Mouse (Mus musculus) CH12.LX (cell line): ENCODE results near the gene Cd34. TPM values are rescaled to one million over a fixed set of nuclear protein-coding genes. Genes with fewer than 3 reads are reported as not detected.

Experiments
- DNase-seq: peaks from one replicate; pipeline ENCODE4 v3.0.0-alpha.2; 2013; ENCODE audit errors: extremely low read depth
- H3K27ac ChIP-seq: 2 replicates; pipeline ENCODE4 v1.5.1; 2012; ENCODE audit warnings: low read depth, mild to moderate bottlenecking, control low read depth, moderate library complexity; ENCODE audit not compliant: insufficient read depth
- H3K27me3 ChIP-seq: replicated peaks from 2 replicates; pipeline ENCODE3; 2012; ENCODE audit warnings: inconsistent platforms
- H3K36me3 ChIP-seq, 2 experiments: replicated peaks in 1 of 2; 2 replicates each; pipeline versions ENCODE3 to v1.6.1; 2012; ENCODE audit warnings: inconsistent platforms in 1 of 2, low read length in 1 of 2, mild to moderate bottlenecking in 1 of 2, mixed read lengths in 1 of 2, moderate library complexity in 1 of 2; ENCODE audit not compliant: control insufficient read depth in 1 of 2, insufficient read depth in 1 of 2
- H3K4me1 ChIP-seq, 2 experiments: 2 replicates each; pipeline ENCODE4 v1.6.1; 2012; ENCODE audit warnings: inconsistent platforms in 1 of 2, moderate library complexity in 1 of 2; ENCODE audit not compliant: insufficient read depth in 2 of 2, control insufficient read depth in 1 of 2
- H3K4me2 ChIP-seq: 2 replicates; pipeline ENCODE4 v1.6.1; 2012; ENCODE audit warnings: low read depth, mild to moderate bottlenecking, control low read depth; ENCODE audit not compliant: poor library complexity, insufficient read depth, severe bottlenecking
- H3K4me3 ChIP-seq, 3 experiments: fragments of 150-350 bp in 1 of 3; sonication (generic) in 1 of 3; replicated peaks in 1 of 3; 2 replicates each; pipeline versions ENCODE3 to v1.5.1; 2011 to 2012; ENCODE audit warnings: low read depth in 2 of 3, low read length in 2 of 3, mild to moderate bottlenecking in 2 of 3, moderate library complexity in 2 of 3, control low read depth in 1 of 3, improper control_type of control experiment in 1 of 3, inconsistent platforms in 1 of 3, mixed read lengths in 1 of 3; ENCODE audit not compliant: poor library complexity in 1 of 3
- H3K79me2 ChIP-seq: replicated peaks from 2 replicates; pipeline ENCODE4 v1.6.1; 2012; ENCODE audit warnings: mild to moderate bottlenecking, moderate library complexity; ENCODE audit not compliant: control insufficient read depth, poor library complexity, insufficient read depth, severe bottlenecking; ENCODE audit errors: extremely low read depth
- H3K9ac ChIP-seq: 2 replicates; pipeline ENCODE4 v1.6.1; 2012; ENCODE audit warnings: low read depth, mild to moderate bottlenecking, control low read depth, moderate library complexity; ENCODE audit not compliant: insufficient read depth
- H3K9me3 ChIP-seq: replicated peaks from 2 replicates; pipeline ENCODE3; 2012; ENCODE audit warnings: low read length, inconsistent platforms, mixed read lengths
- CTCF ChIP-seq, 2 experiments: IDR thresholded peaks in 1 of 2; conservative IDR thresholded peaks in 1 of 2; 2 replicates each; pipeline ENCODE4 v1.5.1; 2011 to 2012; ENCODE audit warnings: low read depth in 2 of 2, low read length in 2 of 2, improper control_type of control experiment in 1 of 2, inconsistent platforms in 1 of 2, mild to moderate bottlenecking in 1 of 2, moderate library complexity in 1 of 2
- EP300 ChIP-seq: IDR thresholded peaks from 2 replicates; pipeline ENCODE4 v1.6.1; 2011; ENCODE audit warnings: low read length, improper control_type of control experiment
- HCFC1 ChIP-seq: IDR thresholded peaks from 2 replicates; pipeline ENCODE4 v1.6.1; 2012; ENCODE audit warnings: low read depth, mild to moderate bottlenecking, inconsistent platforms, low read length, improper control_type of control experiment
- IRF4 ChIP-seq: IDR thresholded peaks from 2 replicates; pipeline ENCODE4 v1.6.1; 2014; ENCODE audit warnings: low read depth, mild to moderate bottlenecking, inconsistent platforms, low read length, improper control_type of control experiment
- MAX ChIP-seq: IDR thresholded peaks from 2 replicates; pipeline ENCODE4 v1.6.1; 2011; ENCODE audit warnings: low read length, improper control_type of control experiment
- MAZ ChIP-seq: IDR thresholded peaks from 2 replicates; pipeline ENCODE4 v1.6.1; 2012; ENCODE audit warnings: low read depth, mild to moderate bottlenecking, inconsistent platforms, low read length, improper control_type of control experiment, moderate library complexity
- RAD21 ChIP-seq: IDR thresholded peaks from 2 replicates; pipeline ENCODE4 v1.6.1; 2011; ENCODE audit warnings: low read depth, mild to moderate bottlenecking, low read length, improper control_type of control experiment, moderate library complexity
- SIN3A ChIP-seq: IDR thresholded peaks from 2 replicates; pipeline ENCODE4 v1.6.1; 2012; ENCODE audit warnings: low read length, improper control_type of control experiment, inconsistent platforms
- USF1 ChIP-seq: IDR thresholded peaks from 2 replicates; pipeline ENCODE4 v1.6.1; 2014; ENCODE audit warnings: low read depth, mild to moderate bottlenecking, inconsistent platforms, low read length, improper control_type of control experiment
- ZNF384 ChIP-seq: IDR thresholded peaks from 2 replicates; pipeline ENCODE4 v1.6.1; 2012; ENCODE audit warnings: low read depth, low read length, improper control_type of control experiment, inconsistent platforms
- dilution Hi-C: fragments of 300-500 bp; cut with MboI; formaldehyde crosslinking; loops from 2 replicates; pipeline ENCODE4 v1.14.3; 2020; ENCODE audit warnings: low sequenced_read_pairs; ENCODE audit not compliant: extremely low pct_unique_long_range_greater_than_20kb, extremely low pct_ligation_motif_present
- in situ Hi-C: fragments of 300-500 bp; cut with MboI; formaldehyde crosslinking; loops from 3 replicates; pipeline ENCODE4 v1.14.3; 2019; ENCODE audit warnings: low sequenced_read_pairs, low pct_ligation_motif_present, low pct_unique_long_range_greater_than_20kb, mixed read lengths
- polyA plus RNA-seq: library from polyadenylated mRNA; unstranded; fragments of >175 nt; gene quantifications from 2 replicates; pipeline ENCODE4 v1.2.1, GENCODE M21; 2012; ENCODE audit warnings: low read depth; ENCODE audit not compliant: insufficient read length
- total RNA-seq, 2 experiments: library from RNA; depleted of rRNA; stranded (reverse); fragments of 300-350 nt in 1 of 2; fragments of >200 nt in 1 of 2; gene quantifications; 2 replicates each; pipeline ENCODE4 v1.2.3; 2012 to 2014

The Cd34 gene
- total and polyA plus RNA-seq, 3 experiments, result not detected

- dilution Hi-C loops, result no loop called here
- TF ChIP-seq SIN3A (no peak), USF1 (no peak), RAD21 (no peak), CTCF (conservative IDR thresholded peaks at IDR 0.05 in 1 of 2, IDR thresholded peaks at IDR 0.05 in 1 of 2; ENCODE audit: low read depth in 2 of 2, low read length in 2 of 2) (peak in 1 of 2 experiments; percentile 27; a peak in 2 of 4 replicates), EP300 (no peak)
- no peak overlapping the region for H3K27ac ChIP-seq
- no peak for DNase-seq
- no peak overlapping the region for H3K9ac ChIP-seq
- no peaks in the 10 kb centered on the region for H3K9me3 ChIP-seq
- H3K27me3 ChIP-seq, result no peaks in the 10 kb centered on the region
- H3K4me3 ChIP-seq, result no peak overlapping the region
- H3K79me2 ChIP-seq, result peaks cover 6% of the 10 kb centered on the region; the same call in 1 of the 2 replicates
- no peaks in the 10 kb centered on the region for H3K36me3 ChIP-seq
- in situ Hi-C loops, result no loop called here
- no peak overlapping the region for H3K4me2 ChIP-seq
- peaks cover 19 to 33% of the 10 kb centered on the region in 2 experiments; a peak in 3 of 4 replicates for H3K4me1 ChIP-seq
These were observed 50.4 kb downstream of the Cd34 start for GRCm38 (mm10) chr1:194989024-194989423.

DNA sequence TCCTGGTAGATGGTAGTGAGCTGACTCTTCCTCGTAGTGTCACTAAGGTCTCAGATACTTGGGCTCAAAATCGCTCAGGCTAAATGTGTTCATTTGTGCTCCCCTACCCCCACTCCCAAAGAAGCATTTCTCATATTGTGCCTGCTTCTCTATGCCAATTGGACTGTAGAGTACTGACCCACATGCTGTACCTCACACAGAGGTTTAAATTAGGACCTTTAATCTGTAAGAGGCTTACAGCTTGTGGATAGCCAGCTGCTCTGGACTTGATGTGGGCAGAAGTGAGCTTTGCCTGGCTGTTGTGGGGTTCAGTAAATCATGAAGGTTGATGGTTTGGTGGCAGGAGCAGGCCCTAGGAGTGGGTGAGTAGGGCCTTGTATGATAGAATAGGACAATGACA is 52.4 kb downstream of the Cd34 start:
- no peak overlapping the region for H3K4me3 ChIP-seq
- no peaks in the 10 kb centered on the region for H3K36me3 ChIP-seq
- no peak overlapping the region for H3K9ac ChIP-seq
- TF ChIP-seq ZNF384 (no peak), HCFC1 (no peak), SIN3A (no peak), MAX (no peak)
- H3K27ac ChIP-seq, result no peak overlapping the region
- in situ Hi-C loops (no loop called here), dilution Hi-C loops (no loop called here)
- peaks cover 3% of the 10 kb centered on the region; the same call in 1 of the 2 replicates for H3K79me2 ChIP-seq
- no peak overlapping the region for H3K4me2 ChIP-seq
- H3K27me3 ChIP-seq, result no peaks in the 10 kb centered on the region
- no peaks in the 10 kb centered on the region for H3K9me3 ChIP-seq
- DNase-seq, result no peak
- H3K4me1 ChIP-seq, result peaks cover 20 to 37% of the 10 kb centered on the region in 2 experiments; a peak in 3 of 4 replicates

- Histone ChIP-seq H3K9ac (no peak overlapping the region), H3K79me2 (0 out of 2 replicates have a peak, but pooled peaks cover 3% of the 10 kb centered on the region), H3K4me3 (no peak overlapping the region), H3K27ac (no peak overlapping the region), H3K9me3 (no peaks in the 10 kb centered on the region), H3K4me2 (no peak overlapping the region), H3K27me3 (no peaks in the 10 kb centered on the region), H3K4me1 (peaks cover 17 to 34% of the 10 kb centered on the region in 2 experiments; a peak in 3 of 4 replicates), H3K36me3 (no peaks in the 10 kb centered on the region)
- dilution Hi-C loops (no loop called here), in situ Hi-C loops (no loop called here)
- TF ChIP-seq IRF4 (no peak), MAZ (no peak)
- no peak for DNase-seq
These were observed 53.0 kb downstream of the Cd34 start for GRCm38 (mm10) chr1:194991654-194992053.
